In the genomic region with DNA sequence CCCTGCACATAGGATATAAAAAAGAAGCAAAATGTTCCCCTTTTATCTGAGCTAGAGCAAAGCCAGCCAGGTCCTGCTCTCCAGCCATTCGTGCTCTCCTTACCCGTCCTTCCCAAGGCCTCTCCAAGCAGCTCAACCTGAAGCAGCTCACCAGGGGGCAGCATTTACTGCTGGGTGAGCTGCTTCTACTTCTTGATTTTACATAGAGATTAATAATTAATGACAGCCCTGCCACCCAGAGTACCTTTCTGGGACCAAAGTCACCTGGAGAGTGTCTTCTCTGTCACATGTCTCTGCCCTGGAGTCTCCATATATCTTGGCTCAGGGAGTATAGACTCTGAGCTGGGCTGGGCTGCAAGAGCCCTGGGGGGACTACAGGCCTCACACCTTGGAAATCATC, we compare ENCODE assay signal across 8 mouse cellular contexts.
A peak's percentile ranks its signal among the peaks of the same experiment; 100 is the strongest.
DNase-seq lines count a peak whose midpoint lies in the region; ATAC-seq and TF ChIP-seq lines count a peak whose summit lies in the region.

No protein-coding gene starts in this region.

- dilution Hi-C loops in CH12.LX (cut with MboI; ENCODE audit: extremely low pct_ligation_motif_present, extremely low pct_unique_long_range_greater_than_20kb, low sequenced_read_pairs): no loop called here

- peak; percentile 54 for DNase-seq in forebrain, embryonic 11.5 days (ENCODE audit: low spot score)
- peak; percentile 31 for DNase-seq in CH12.LX (ENCODE audit: extremely low read depth)
- peak; percentile 77 for DNase-seq in brain, embryonic 14.5 days (ENCODE audit: low read depth)
- DNase-seq in frontal cortex, postnatal 14 days (ENCODE audit: low spot score in 2 of 2): peak; percentile 24 to 33
- DNase-seq in kidney, postnatal 0 days (ENCODE audit: low spot score): peak; percentile 84
- DNase-seq in lung, postnatal 14 days: peak; percentile 69
- peak; percentile 24 for DNase-seq in splenic B cell, adult 2 months (ENCODE audit: low read depth, low spot score)

- no peak overlapping the region for H3K9ac ChIP-seq in forebrain, embryonic 11.5 days (ENCODE audit: low read length)
- no peak overlapping the region for H3K9ac ChIP-seq in forebrain, embryonic 12.5 days
- H3K9ac ChIP-seq in CH12.LX (ENCODE audit: insufficient read depth, low read depth): no peak overlapping the region
- no peak overlapping the region for H3K9ac ChIP-seq in kidney, postnatal 0 days (ENCODE audit: low read depth, low read length)

- no peak overlapping the region for H3K27ac ChIP-seq in forebrain, embryonic 11.5 days (ENCODE audit: low read depth, low read length)
- no peak overlapping the region for H3K27ac ChIP-seq in forebrain, embryonic 12.5 days
- H3K27ac ChIP-seq in CH12.LX (ENCODE audit: insufficient read depth, low read depth): no peak overlapping the region
- H3K27ac ChIP-seq in kidney, postnatal 0 days: no peak overlapping the region

- no peak overlapping the region for H3K4me2 ChIP-seq in forebrain, embryonic 11.5 days (ENCODE audit: low read depth, low read length, severe bottlenecking)
- no peak overlapping the region for H3K4me2 ChIP-seq in forebrain, embryonic 12.5 days
- H3K4me2 ChIP-seq in CH12.LX (ENCODE audit: insufficient read depth, low read depth, poor library complexity, severe bottlenecking): no peak overlapping the region
- no peak overlapping the region for H3K4me2 ChIP-seq in kidney, postnatal 0 days (ENCODE audit: low read length)

- in situ Hi-C loops in CH12.LX (cut with MboI; ENCODE audit: low pct_ligation_motif_present, low pct_unique_long_range_greater_than_20kb, low sequenced_read_pairs): no loop called here

- no peak for TF ChIP-seq POLR2A in CH12.LX (IDR thresholded peaks at IDR 0.05; ENCODE audit: low read depth, low read length)
- no peak for TF ChIP-seq POLR2A in brain, embryonic 14.5 days (IDR thresholded peaks at IDR 0.05; ENCODE audit: borderline replicate concordance, extremely low read depth, insufficient read depth, insufficient read length, poor library complexity, severe bottlenecking)

- no peaks in the 10 kb centered on the region for H3K36me3 ChIP-seq in forebrain, embryonic 11.5 days (ENCODE audit: control insufficient read depth, insufficient read depth, low read length)
- H3K36me3 ChIP-seq in forebrain, embryonic 12.5 days (replicated peaks): no peaks in the 10 kb centered on the region
- no peaks in the 10 kb centered on the region for H3K36me3 ChIP-seq in CH12.LX (replicated peaks in 1 of 2; ENCODE audit: control insufficient read depth in 1 of 2, insufficient read depth in 1 of 2, low read length in 1 of 2)
- H3K36me3 ChIP-seq in kidney, postnatal 0 days (ENCODE audit: insufficient read depth, low read length): no peaks in the 10 kb centered on the region
- no peaks in the 10 kb centered on the region for H3K36me3 ChIP-seq in splenic B cell, adult 2 months (ENCODE audit: control insufficient read depth, insufficient read depth, low read length, poor library complexity, severe bottlenecking)

- no peaks in the 10 kb centered on the region for H3K9me3 ChIP-seq in forebrain, embryonic 11.5 days (ENCODE audit: control insufficient read depth, low read length)
- no peaks in the 10 kb centered on the region for H3K9me3 ChIP-seq in forebrain, embryonic 12.5 days
- H3K9me3 ChIP-seq in CH12.LX (replicated peaks; ENCODE audit: low read length): no peaks in the 10 kb centered on the region
- H3K9me3 ChIP-seq in kidney, postnatal 0 days (replicated peaks; ENCODE audit: low read length): no peaks in the 10 kb centered on the region

- TF ChIP-seq RAD21 in CH12.LX (IDR thresholded peaks at IDR 0.05; ENCODE audit: low read depth, low read length): peak; percentile 57

- peaks cover 3% of the 10 kb centered on the region for H3K4me1 ChIP-seq in forebrain, embryonic 11.5 days (replicated peaks; ENCODE audit: control insufficient read depth, insufficient read depth, low read length)
- H3K4me1 ChIP-seq in forebrain, embryonic 12.5 days: peaks cover 34% of the 10 kb centered on the region
- H3K4me1 ChIP-seq in CH12.LX (ENCODE audit: control insufficient read depth in 1 of 2, insufficient read depth in 2 of 2): peaks cover 0 to 29% of the 10 kb centered on the region in 2 experiments; a peak in 2 of 4 replicates
- H3K4me1 ChIP-seq in kidney, postnatal 0 days (replicated peaks; ENCODE audit: insufficient read depth, low read length): peaks cover 14% of the 10 kb centered on the region

- no peak for TF ChIP-seq EP300 in CH12.LX (IDR thresholded peaks at IDR 0.05; ENCODE audit: low read length)

- 25% methylated on average over 2 of the region's 2 CpGs for WGBS in forebrain, embryonic 11.5 days
- WGBS in forebrain, embryonic 12.5 days: 23% methylated on average over 2 of the region's 2 CpGs
- WGBS in kidney, postnatal 0 days: 5% methylated on average over 2 of the region's 2 CpGs

- TF ChIP-seq CTCF in CH12.LX (conservative IDR thresholded peaks at IDR 0.05 in 1 of 2, IDR thresholded peaks at IDR 0.05 in 1 of 2; ENCODE audit: low read depth in 2 of 2, low read length in 2 of 2): peak in 1 of 2 experiments; percentile 63; a peak in 2 of 4 replicates
- peak; percentile 63 for TF ChIP-seq CTCF in brain, embryonic 14.5 days (IDR thresholded peaks at IDR 0.05; ENCODE audit: borderline replicate concordance, extremely low read depth, insufficient read depth, insufficient read length)
- peak; percentile 84 for TF ChIP-seq CTCF in kidney, postnatal 0 days (IDR thresholded peaks at IDR 0.05; ENCODE audit: low read depth)

- no peak overlapping the region for H3K4me3 ChIP-seq in forebrain, embryonic 11.5 days (ENCODE audit: low read depth, low read length)
- no peak overlapping the region for H3K4me3 ChIP-seq in forebrain, embryonic 12.5 days (replicated peaks)
- no peak overlapping the region for H3K4me3 ChIP-seq in CH12.LX (replicated peaks in 1 of 3; ENCODE audit: low read depth in 2 of 3, low read length in 2 of 3, poor library complexity in 1 of 3)
- H3K4me3 ChIP-seq in kidney, postnatal 0 days (replicated peaks; ENCODE audit: low read depth, low read length): no peak overlapping the region

- ATAC-seq in forebrain, embryonic 11.5 days (replicated peaks; ENCODE audit: low FRiP score): no peak
- ATAC-seq in forebrain, embryonic 12.5 days (ENCODE audit: low FRiP score): no peak
- ATAC-seq in kidney, postnatal 0 days (replicated peaks; ENCODE audit: low FRiP score, low read depth): peak; percentile 78

- no peaks in the 10 kb centered on the region for H3K27me3 ChIP-seq in forebrain, embryonic 11.5 days (ENCODE audit: control insufficient read depth, insufficient read depth, low read length)
- no peaks in the 10 kb centered on the region for H3K27me3 ChIP-seq in forebrain, embryonic 12.5 days
- H3K27me3 ChIP-seq in CH12.LX (replicated peaks): no peaks in the 10 kb centered on the region
- H3K27me3 ChIP-seq in kidney, postnatal 0 days (ENCODE audit: insufficient read depth, low read length): no peaks in the 10 kb centered on the region
- H3K27me3 ChIP-seq in splenic B cell, adult 2 months (ENCODE audit: control insufficient read depth, insufficient read depth, low read length, poor library complexity, severe bottlenecking): no peaks in the 10 kb centered on the region

- no peaks in the 10 kb centered on the region for H3K79me2 ChIP-seq in CH12.LX (replicated peaks; ENCODE audit: control insufficient read depth, extremely low read depth, insufficient read depth, poor library complexity, severe bottlenecking)

TF ChIP-seq in CH12.LX, 34 proteins besides CTCF, POLR2A, EP300 and RAD21:
- TF ChIP-seq SMC3 (IDR thresholded peaks at IDR 0.05; ENCODE audit: low read depth, low read length) (peak; percentile 40), MXI1 (IDR thresholded peaks at IDR 0.05; ENCODE audit: low read depth, low read length) (no peak)

Comparison
In these comparisons a context has a peak if more than half of its experiments do, and no peak if none do; other contexts are left out.
1. DNase-seq: peak in every context shown above with its lines; median percentile 84 in kidney, postnatal 0 days; 77 in brain, embryonic 14.5 days; 69 in lung, postnatal 14 days; 54 in forebrain, embryonic 11.5 days; 31 in CH12.LX; 28 in frontal cortex, postnatal 14 days; 24 in splenic B cell, adult 2 months.